8 mouse cellular contexts compared by ENCODE assay signal in the genomic region with DNA sequence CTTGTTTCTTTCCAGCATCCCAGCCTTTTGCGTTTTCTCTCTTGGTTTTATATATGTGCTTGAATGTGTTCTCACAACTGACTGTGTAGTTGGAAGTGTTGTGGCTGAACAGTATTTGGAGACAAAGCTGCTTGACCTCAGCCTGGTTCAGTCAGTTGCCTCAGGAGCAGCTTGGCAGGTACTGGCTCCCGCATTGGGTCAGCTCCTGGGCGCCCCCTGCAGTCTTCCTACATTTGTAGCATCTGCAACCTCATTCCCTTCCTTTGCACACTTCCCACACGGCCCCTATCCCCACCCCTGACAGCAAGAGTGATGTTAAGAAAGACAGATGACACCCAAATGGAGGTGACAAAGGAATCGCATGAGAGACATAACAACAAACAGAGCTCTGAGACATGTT. TPM values are rescaled to one million over a fixed set of nuclear protein-coding genes. Genes with fewer than 3 reads are reported as not detected.
DNase-seq lines count a peak whose midpoint lies in the region; ATAC-seq and TF ChIP-seq lines count a peak whose summit lies in the region.
"Had no signal": no experiment of that assay in that cellular context is flagged by ENCODE, and none has a peak within 500 bp of the region (broad histone marks: within the 10 kb centered on the region; RNA-seq: fewer than 3 reads in every experiment).

No protein-coding gene starts in this region.

- H3K9me3 ChIP-seq in ES-Bruce4 (replicated peaks; ENCODE audit: control insufficient read depth, insufficient read depth, low read length, poor library complexity, severe bottlenecking): no peaks in the 10 kb centered on the region

- no peaks in the 10 kb centered on the region for H3K4me1 ChIP-seq in ES-Bruce4 (ENCODE audit: control insufficient read depth, insufficient read depth, low read length)
- no peaks in the 10 kb centered on the region for H3K4me1 ChIP-seq in cortical plate, adult 2 months (ENCODE audit: control insufficient read depth, insufficient read depth, low read length)

- H3K4me3 ChIP-seq in ES-Bruce4 (ENCODE audit: low read depth, low read length): no peak overlapping the region
- no peak overlapping the region for H3K4me3 ChIP-seq in cortical plate, adult 2 months (ENCODE audit: insufficient read depth, low read length)
- H3K4me3 ChIP-seq: erythroblast, embryonic 14.5 days had no signal

- peak; percentile 75; the same call in 1 of the 2 replicates for ATAC-seq in megakaryocyte-erythroid progenitor cell, adult 5-6 weeks (replicated peaks; ENCODE audit: low FRiP score, low TSS enrichment, poor library complexity, severe bottlenecking)

- H3K27me3 ChIP-seq in ES-Bruce4 (ENCODE audit: control insufficient read depth, insufficient read depth, low read length, poor library complexity, severe bottlenecking): no peaks in the 10 kb centered on the region; the same call in 1 of the 2 replicates

- no peak for TF ChIP-seq EP300 in ES-Bruce4 (IDR thresholded peaks at IDR 0.05; ENCODE audit: insufficient read depth, low read depth, low read length)

- intact Hi-C loops in heart, postnatal 10 days (cut with DNase I): loop anchor here (1.0 to 5.0 kb wide), 3 partner anchors 121 to 803 kb away; no protein-coding TSS in a partner anchor

- DNase-seq in adrenal gland, adult 2 months: peak; percentile 79
- DNase-seq in heart, postnatal 10 days: peak; percentile 76 to 84
- peak; percentile 22 to 28 for DNase-seq in left cerebral cortex, adult 8-10 months (ENCODE audit: low spot score in 2 of 2)
- peak; percentile 12 to 28 for DNase-seq in spleen, postnatal 36 days (ENCODE audit: low spot score in 2 of 2)

- H3K27ac ChIP-seq in ES-Bruce4 (ENCODE audit: insufficient read depth, low read length): no peak overlapping the region
- H3K27ac ChIP-seq in cortical plate, adult 2 months (ENCODE audit: insufficient read depth, low read length): no peak overlapping the region

- peak; percentile 80 for TF ChIP-seq CTCF in ES-Bruce4 (IDR thresholded peaks at IDR 0.05; ENCODE audit: low read depth, low read length)
- peak; percentile 44 for TF ChIP-seq CTCF in cortical plate, adult 2 months (IDR thresholded peaks at IDR 0.05; ENCODE audit: extremely low read depth, insufficient read depth, low read length)

- H3K36me3 ChIP-seq in ES-Bruce4 (ENCODE audit: control insufficient read depth, insufficient read depth, low read length, poor library complexity, severe bottlenecking): no peaks in the 10 kb centered on the region

- no peak for TF ChIP-seq POLR2A in ES-Bruce4 (IDR thresholded peaks at IDR 0.05; ENCODE audit: insufficient read depth, low read length)
- TF ChIP-seq POLR2A in cortical plate, adult 2 months (IDR thresholded peaks at IDR 0.05; ENCODE audit: extremely low read depth, insufficient read depth, low read length): no peak

- H3K9ac ChIP-seq in ES-Bruce4 (ENCODE audit: low read depth, poor library complexity, severe bottlenecking): no peak overlapping the region

RNA-seq across cellular contexts. Expression of a gene that starts 11.4 kb away (rescaled TPM):
- not detected in 2 replicates for polyA plus RNA-seq in ES-Bruce4 (2011; ENCODE audit: insufficient read depth, insufficient read length, low read depth, missing spikeins)
- not detected for total RNA-seq in adrenal gland, adult 2 months (2021)
- not detected in 2 replicates for polyA plus RNA-seq in adrenal gland, adult 2 months (2012; rRNA removed)
- polyA plus RNA-seq in cortical plate, adult 2 months (2012; rRNA removed): 0.10 TPM in 1 of 2 replicates, not detected in the other
- total RNA-seq in heart, postnatal 10 days (2021): not detected
- total RNA-seq in left cerebral cortex, adult 8-10 months (2022): not detected
- total RNA-seq in megakaryocyte-erythroid progenitor cell, adult 5-6 weeks (2014; fragmentation: Nextera tagmentation): not detected in 2 replicates
- not detected in 2 replicates for total RNA-seq in megakaryocyte-erythroid progenitor cell, adult 5-6 weeks (2017)
- polyA plus RNA-seq: erythroblast, embryonic 14.5 days had no signal

RNA-seq across cellular contexts. Expression of a gene that starts 14.4 kb away (rescaled TPM):
- 155 and 160 TPM in 2 replicates for polyA plus RNA-seq in ES-Bruce4 (2011; ENCODE audit: insufficient read depth, insufficient read length, low read depth, missing spikeins)
- total RNA-seq in adrenal gland, adult 2 months (2021): 100 to 1,000 TPM; 127 to 145 TPM
- polyA plus RNA-seq in adrenal gland, adult 2 months (2012; rRNA removed): 122 and 155 TPM in 2 replicates
- 62.1 and 73.1 TPM in 2 replicates for polyA plus RNA-seq in cortical plate, adult 2 months (2012; rRNA removed)
- 100 to 1,000 TPM in 1 of 2 experiments, 10 to 100 TPM in 1; 91.2 to 105 TPM for total RNA-seq in heart, postnatal 10 days (2021)
- 10 to 100 TPM; 81.9 to 93.2 (median 88.8) TPM for total RNA-seq in left cerebral cortex, adult 8-10 months (2022)
- total RNA-seq in megakaryocyte-erythroid progenitor cell, adult 5-6 weeks (2014; fragmentation: Nextera tagmentation): 65.7 and 94.3 TPM in 2 replicates
- total RNA-seq in megakaryocyte-erythroid progenitor cell, adult 5-6 weeks (2017): 80.6 and 188 TPM in 2 replicates

RNA-seq across cellular contexts. Expression of a gene that starts 32.3 kb away (rescaled TPM):
- 9.2 and 10.2 TPM in 2 replicates for polyA plus RNA-seq in ES-Bruce4 (2011; ENCODE audit: insufficient read depth, insufficient read length, low read depth, missing spikeins)
- 10 to 100 TPM; 15.3 to 16.0 TPM for total RNA-seq in adrenal gland, adult 2 months (2021)
- polyA plus RNA-seq in adrenal gland, adult 2 months (2012; rRNA removed): 5.7 TPM in 2 replicates
- 9.5 and 9.7 TPM in 2 replicates for polyA plus RNA-seq in cortical plate, adult 2 months (2012; rRNA removed)
- 10 to 100 TPM; 10.8 to 11.6 TPM for total RNA-seq in heart, postnatal 10 days (2021)
- total RNA-seq in left cerebral cortex, adult 8-10 months (2022): 10 to 100 TPM; 15.7 to 22.2 (median 19.9) TPM
- 4.2 and 4.3 TPM in 2 replicates for total RNA-seq in megakaryocyte-erythroid progenitor cell, adult 5-6 weeks (2014; fragmentation: Nextera tagmentation)
- 10.4 and 12.1 TPM in 2 replicates for total RNA-seq in megakaryocyte-erythroid progenitor cell, adult 5-6 weeks (2017)

RNA-seq across cellular contexts. Expression of a gene that starts 32.9 kb away (rescaled TPM):
- polyA plus RNA-seq in ES-Bruce4 (2011; ENCODE audit: insufficient read depth, insufficient read length, low read depth, missing spikeins): not detected in 2 replicates
- not detected for total RNA-seq in adrenal gland, adult 2 months (2021)
- not detected in 2 replicates for polyA plus RNA-seq in adrenal gland, adult 2 months (2012; rRNA removed)
- not detected in 2 replicates for polyA plus RNA-seq in cortical plate, adult 2 months (2012; rRNA removed)
- total RNA-seq in heart, postnatal 10 days (2021): not detected
- not detected for total RNA-seq in left cerebral cortex, adult 8-10 months (2022)
- 0.32 and 0.48 TPM in 2 replicates for total RNA-seq in megakaryocyte-erythroid progenitor cell, adult 5-6 weeks (2014; fragmentation: Nextera tagmentation)
- total RNA-seq in megakaryocyte-erythroid progenitor cell, adult 5-6 weeks (2017): not detected in 2 replicates
- polyA plus RNA-seq: erythroblast, embryonic 14.5 days had no signal

RNA-seq across cellular contexts. Expression of a gene that starts 37.2 kb away (rescaled TPM):
- polyA plus RNA-seq in ES-Bruce4 (2011; ENCODE audit: insufficient read depth, insufficient read length, low read depth, missing spikeins): 128 and 130 TPM in 2 replicates
- 100 to 1,000 TPM; 155 to 158 TPM for total RNA-seq in adrenal gland, adult 2 months (2021)
- polyA plus RNA-seq in adrenal gland, adult 2 months (2012; rRNA removed): 484 and 569 TPM in 2 replicates
- 414 and 415 TPM in 2 replicates for polyA plus RNA-seq in cortical plate, adult 2 months (2012; rRNA removed)
- total RNA-seq in heart, postnatal 10 days (2021): 100 to 1,000 TPM; 205 TPM
- 100 to 1,000 TPM; 230 to 256 (median 247) TPM for total RNA-seq in left cerebral cortex, adult 8-10 months (2022)
- 74.2 and 89.2 TPM in 2 replicates for total RNA-seq in megakaryocyte-erythroid progenitor cell, adult 5-6 weeks (2014; fragmentation: Nextera tagmentation)
- 43.2 and 45.6 TPM in 2 replicates for total RNA-seq in megakaryocyte-erythroid progenitor cell, adult 5-6 weeks (2017)

Comparison
In these comparisons a context has a peak if more than half of its experiments do, and no peak if none do; other contexts are left out.
1. DNase-seq: peak in every context shown above with its lines; median percentile 80 in heart, postnatal 10 days; 79 in adrenal gland, adult 2 months; 25 in left cerebral cortex, adult 8-10 months; 20 in spleen, postnatal 36 days.